Mouse (Mus musculus) erythroblast, embryonic 14.5 days (primary cell): ENCODE measurements at regions not wholly inside any gene's neighbourhood (a gene's known extent, or its start where the extent isn't known, plus 50 kb on each side); places are given as distances from the start of the nearest gene placed in this dataset.

Experiments
- GATA1 ChIP-seq: IDR thresholded peaks from 2 replicates; pipeline ENCODE4 v1.6.1; 2012; ENCODE audit warnings: low read length, inconsistent platforms, mixed read lengths
- TAL1 ChIP-seq: IDR thresholded peaks from 3 replicates; pipeline ENCODE4 v1.6.1; 2012; ENCODE audit warnings: low read length, inconsistent platforms, mixed read lengths

- TF ChIP-seq TAL1: no peak
- TF ChIP-seq GATA1: no peak
Observed at GRCm38 (mm10) chr13:97428163-97428562, 187.3 kb downstream of the Enc1 start.
